Mouse (Mus musculus) embryonic facial prominence, embryonic 11.5 days (tissue): ENCODE measurements around the gene Ube2a. TPM values are rescaled to one million over a fixed set of nuclear protein-coding genes. Genes with fewer than 3 reads are reported as not detected.

Source experiments
- ATAC-seq: fragments of 200-750 bp; cut with Nextera tagmentation; replicated peaks from 2 replicates; pipeline ENCODE4 v1.8.0; 2017; ENCODE audit warnings: low read depth; ENCODE audit not compliant: insufficient number of reproducible peaks, low FRiP score, low TSS enrichment
- DNase-seq: peaks from one replicate; pipeline ENCODE4 v3.0.0-alpha.2; 2015; ENCODE audit warnings: low spot score
- H3K27ac ChIP-seq: fragments of 300-500 bp; sonication (generic); replicated peaks from 2 replicates; pipeline ENCODE4 v1.5.1; 2014; ENCODE audit warnings: mild to moderate bottlenecking, low read depth, low read length, control low read depth
- H3K27me3 ChIP-seq: fragments of 300-500 bp; sonication (generic); 2 replicates; pipeline ENCODE4 v1.6.1; 2014; ENCODE audit warnings: mild to moderate bottlenecking, low read length, moderate library complexity, mixed read lengths; ENCODE audit not compliant: control insufficient read depth, insufficient read depth
- H3K36me3 ChIP-seq: fragments of 300-500 bp; sonication (generic); replicated peaks from 2 replicates; pipeline ENCODE4 v1.6.1; 2014; ENCODE audit warnings: low read depth, mild to moderate bottlenecking, low read length, moderate library complexity, mixed read lengths; ENCODE audit not compliant: control insufficient read depth, insufficient read depth
- H3K4me1 ChIP-seq: fragments of 300-500 bp; sonication (generic); 2 replicates; pipeline ENCODE4 v1.6.1; 2014; ENCODE audit warnings: low read length, mixed read lengths; ENCODE audit not compliant: control insufficient read depth, insufficient read depth
- H3K4me2 ChIP-seq: fragments of 300-500 bp; sonication (generic); 2 replicates; pipeline ENCODE4 v1.6.1; 2014; ENCODE audit warnings: low read depth, mild to moderate bottlenecking, control low read depth, low read length, moderate library complexity
- H3K4me3 ChIP-seq: fragments of 300-500 bp; sonication (generic); 2 replicates; pipeline ENCODE4 v1.5.1; 2014; ENCODE audit warnings: low read depth, low read length, control low read depth
- H3K9ac ChIP-seq: fragments of 300-500 bp; sonication (generic); replicated peaks from 2 replicates; pipeline ENCODE4 v1.6.1; 2014; ENCODE audit warnings: mild to moderate bottlenecking, control low read depth, low read length
- H3K9me3 ChIP-seq: fragments of 300-500 bp; sonication (generic); replicated peaks from 2 replicates; pipeline ENCODE4 v1.6.1; 2016; ENCODE audit warnings: mild to moderate bottlenecking, low read length, inconsistent platforms, mixed read lengths; ENCODE audit not compliant: control insufficient read depth
- WGBS: fragments of 180-500 bp; shearing (Covaris S2); extraction: QIAGEN DNeasy Blood & Tissue Kit; methylation state at CpG from one replicate; pipeline ENCODE4 v1.1.7; 2014; 5-methylcytosine and 5-hydroxymethylcytosine counted together
- polyA plus RNA-seq: library from polyadenylated mRNA; unstranded; fragments of >200 nt; fragmentation: Nextera tagmentation; extraction: Ambion mirVana; gene quantifications from 2 replicates; pipeline ENCODE4 v1.2.1, GENCODE M21; 2014

The Ube2a gene
- 136 and 139 TPM in 2 replicates for polyA plus RNA-seq

GRCm38 (mm10) chrX:36873765-36874164, at the start of gene Ube2a, which contains the start of gene C330007P06Rik:
Gene Ube2a, plus strand, starts transcription at chrX:36873900.
Gene C330007P06Rik, minus strand, starts transcription at chrX:36874111.
- WGBS = 21% methylated on average over 8 of the region's 8 CpGs
- no peak for ATAC-seq
- peak within 1 kb of the TSS; percentile 70 for H3K4me3 ChIP-seq
- peak within 1 kb of the TSS; percentile 70 for H3K9ac ChIP-seq
- no peaks in the 10 kb centered on the region for H3K27me3 ChIP-seq
- peak within 1 kb of the TSS; percentile 57 for H3K4me2 ChIP-seq
- H3K27ac ChIP-seq = peak within 1 kb of the TSS; percentile 67
- no peaks in the 10 kb centered on the region for H3K9me3 ChIP-seq
- H3K36me3 ChIP-seq = no peaks in the 10 kb centered on the region
- no peaks in the 10 kb centered on the region for H3K4me1 ChIP-seq
- DNase-seq = no peak

- ATAC-seq = no peak
- WGBS = 80% methylated on average over 10 of the region's 10 CpGs
- Histone ChIP-seq H3K27ac (no peak overlapping the region), H3K9ac (no peak overlapping the region), H3K36me3 (no peaks in the 10 kb centered on the region), H3K4me2 (no peak overlapping the region), H3K27me3 (no peaks in the 10 kb centered on the region), H3K4me3 (no peak overlapping the region), H3K4me1 (no peaks in the 10 kb centered on the region), H3K9me3 (no peaks in the 10 kb centered on the region)
- no peak for DNase-seq
Observed at GRCm38 (mm10) chrX:36823932-36824711, 49.6 kb upstream of the Ube2a start.

- no peaks in the 10 kb centered on the region for H3K36me3 ChIP-seq
- no peak overlapping the region for H3K27ac ChIP-seq
- ATAC-seq (no peak), DNase-seq (no peak)
- no peaks in the 10 kb centered on the region for H3K27me3 ChIP-seq
- no peak overlapping the region for H3K9ac ChIP-seq
- 73% methylated on average over 2 of the region's 2 CpGs for WGBS
- no peak overlapping the region for H3K4me3 ChIP-seq
- no peaks in the 10 kb centered on the region for H3K4me1 ChIP-seq
- H3K9me3 ChIP-seq = no peaks in the 10 kb centered on the region
- no peak overlapping the region for H3K4me2 ChIP-seq
Observed at GRCm38 (mm10) chrX:36825032-36825431, 48.7 kb upstream of the Ube2a start.

GRCm38 (mm10) chrX:36826873-36827272, 46.8 kb upstream of the Ube2a start:
- Histone ChIP-seq H3K4me1 (no peaks in the 10 kb centered on the region), H3K27me3 (no peaks in the 10 kb centered on the region), H3K4me3 (no peak overlapping the region), H3K9me3 (no peaks in the 10 kb centered on the region), H3K27ac (no peak overlapping the region), H3K36me3 (no peaks in the 10 kb centered on the region), H3K9ac (no peak overlapping the region), H3K4me2 (no peak overlapping the region)
- no peak for DNase-seq
- 94% methylated on average over 4 of the region's 5 CpGs for WGBS
- no peak for ATAC-seq

GRCm38 (mm10) chrX:36830271-36830670, 43.4 kb upstream of the Ube2a start:
- no peaks in the 10 kb centered on the region for H3K9me3 ChIP-seq
- H3K36me3 ChIP-seq = no peaks in the 10 kb centered on the region
- no peaks in the 10 kb centered on the region for H3K27me3 ChIP-seq
- DNase-seq (peak; percentile 18), ATAC-seq (no peak)
- H3K27ac ChIP-seq = no peak overlapping the region
- H3K9ac ChIP-seq = no peak overlapping the region
- WGBS = 39% methylated on average over 5 of the region's 5 CpGs
- H3K4me3 ChIP-seq = no peak overlapping the region
- H3K4me1 ChIP-seq = no peaks in the 10 kb centered on the region
- no peak overlapping the region for H3K4me2 ChIP-seq

- Histone ChIP-seq H3K9ac (no peak overlapping the region), H3K9me3 (no peaks in the 10 kb centered on the region), H3K27ac (no peak overlapping the region), H3K4me2 (no peak overlapping the region), H3K36me3 (no peaks in the 10 kb centered on the region), H3K27me3 (no peaks in the 10 kb centered on the region), H3K4me3 (no peak overlapping the region), H3K4me1 (no peaks in the 10 kb centered on the region)
- WGBS = 81% methylated on average over 4 of the region's 4 CpGs
- DNase-seq (no peak), ATAC-seq (no peak)
Observed at GRCm38 (mm10) chrX:36831632-36832031, 42.1 kb upstream of the Ube2a start.

GRCm38 (mm10) chrX:36833397-36834084, 40.2 kb upstream of the Ube2a start:
- H3K9me3 ChIP-seq = no peaks in the 10 kb centered on the region
- WGBS = 23% methylated on average over 19 of the region's 19 CpGs
- no peaks in the 10 kb centered on the region for H3K27me3 ChIP-seq
- H3K4me1 ChIP-seq = no peaks in the 10 kb centered on the region
- peak overlapping the region; percentile 37; the same call in 1 of the 2 replicates for H3K9ac ChIP-seq
- peak overlapping the region; percentile 32 for H3K4me2 ChIP-seq
- H3K27ac ChIP-seq = no peak overlapping the region
- H3K36me3 ChIP-seq = no peaks in the 10 kb centered on the region
- no peak overlapping the region for H3K4me3 ChIP-seq
- ATAC-seq (0 out of 2 replicates have a peak, but pooled peaks have one; percentile 44), DNase-seq (peak; percentile 79)
